Mouse (Mus musculus) gastrocnemius, postnatal 25 days (tissue): ENCODE measurements around the gene Gm5868. TPM values are rescaled to one million over a fixed set of nuclear protein-coding genes. Genes with fewer than 3 reads are reported as not detected.
"Not testable (repeated sequence)": the region's sequence is repeated elsewhere in the genome, so short reads cannot be mapped to it uniquely, and the experiment has no call there.

ENCODE experiments used
- DNase-seq: peaks from one replicate; pipeline ENCODE4 v3.0.0; 2022
- long read RNA-seq, 2 experiments: library from polyadenylated mRNA; stranded (forward); transcript quantifications; one replicate each; pipeline ENCODE4 v2.0.0; 2021
- total RNA-seq, 2 experiments: library from RNA; stranded (reverse); gene quantifications; 1 replicate in 1 of 2; 2 replicates in 1 of 2; pipeline ENCODE4 v1.2.3; 2021

Gene Gm5868
- total RNA-seq: not detected
- long read RNA-seq, experiment 1: 0 reads
- long read RNA-seq, experiment 2: 0 reads

GRCm38 (mm10) chr5:72587192-72587681, at the start of gene Gm5868:
Gm5868 (minus strand) TSS chr5:72587551.
- DNase-seq: no peak

GRCm38 (mm10) chr5:72636576-72636975, 49.2 kb upstream of the Gm5868 start:
- no peak for DNase-seq

- DNase-seq: no peak
Observed at GRCm38 (mm10) chr5:72636122-72636521, 48.8 kb upstream of the Gm5868 start.

DNA sequence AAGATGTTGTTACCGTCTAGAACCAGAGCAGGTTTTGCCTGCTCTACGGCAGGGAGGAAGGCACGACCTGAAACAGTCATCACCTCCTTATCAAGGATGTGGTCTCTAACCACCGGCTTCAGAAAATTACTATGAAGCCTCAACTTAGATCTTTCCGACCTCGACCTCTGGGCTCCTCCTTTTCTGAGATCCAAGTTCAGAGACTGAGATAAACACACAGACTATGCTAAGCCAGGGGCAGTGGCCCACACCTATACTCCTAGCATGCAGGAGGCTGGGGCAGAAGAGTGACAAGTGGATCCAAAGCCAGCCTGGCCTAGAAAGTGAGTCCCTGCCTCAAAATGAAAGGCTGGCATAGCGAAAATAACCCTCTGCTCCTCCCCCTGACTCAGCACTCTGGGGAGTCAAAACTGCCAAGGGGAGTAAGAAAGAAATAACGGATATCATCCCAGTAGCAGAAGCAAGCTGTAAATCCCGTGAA, 47.5 kb upstream of the Gm5868 start:
- no peak for DNase-seq

DNA sequence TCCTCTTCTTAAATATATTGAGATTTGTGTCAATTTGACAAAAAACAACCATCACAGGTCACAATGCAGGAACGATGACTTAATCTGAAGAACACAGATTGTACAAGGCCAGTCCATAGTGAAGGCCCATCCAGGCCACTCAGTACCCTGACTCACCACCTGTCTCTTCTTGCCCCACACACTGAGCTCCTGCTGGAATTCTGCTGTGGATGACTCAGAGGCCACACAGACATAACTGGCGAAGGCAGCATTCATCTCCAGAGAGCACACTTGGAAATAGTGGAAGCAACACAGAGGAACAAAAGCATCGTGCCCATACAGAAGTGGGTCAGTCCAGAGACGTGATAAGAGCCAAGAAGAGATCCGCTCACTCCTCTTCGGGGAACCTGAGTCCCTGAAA, 42.7 kb upstream of the Gm5868 start:
- no peak for DNase-seq

DNA sequence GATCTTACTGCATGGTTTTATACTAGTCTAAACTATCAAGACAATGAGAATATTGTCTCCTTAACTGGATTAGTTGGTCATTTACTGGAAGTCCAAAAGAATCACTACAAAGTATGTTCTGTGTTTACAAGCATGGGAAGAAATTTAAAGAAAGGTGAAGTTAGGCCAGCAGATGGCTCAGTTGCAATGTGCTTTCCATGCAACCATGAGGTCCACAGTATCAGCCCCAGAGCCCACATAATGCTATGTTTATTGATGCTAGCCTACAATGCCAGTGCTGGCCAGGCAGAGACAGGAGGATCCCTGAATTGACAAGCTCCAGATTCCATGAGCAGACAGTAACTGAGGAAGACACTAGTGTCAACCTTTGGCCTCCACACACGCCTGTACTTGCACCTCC, 33.7 kb upstream of the Gm5868 start:
- no peak for DNase-seq

- no peak for DNase-seq
Observed at GRCm38 (mm10) chr5:72617413-72617812, 30.1 kb upstream of the Gm5868 start.

GRCm38 (mm10) chr5:72603138-72603537, 15.8 kb upstream of the Gm5868 start:
- DNase-seq: no peak

- DNase-seq: peak; percentile 7
Observed at GRCm38 (mm10) chr5:72601006-72601405, 13.7 kb upstream of the Gm5868 start.

DNA sequence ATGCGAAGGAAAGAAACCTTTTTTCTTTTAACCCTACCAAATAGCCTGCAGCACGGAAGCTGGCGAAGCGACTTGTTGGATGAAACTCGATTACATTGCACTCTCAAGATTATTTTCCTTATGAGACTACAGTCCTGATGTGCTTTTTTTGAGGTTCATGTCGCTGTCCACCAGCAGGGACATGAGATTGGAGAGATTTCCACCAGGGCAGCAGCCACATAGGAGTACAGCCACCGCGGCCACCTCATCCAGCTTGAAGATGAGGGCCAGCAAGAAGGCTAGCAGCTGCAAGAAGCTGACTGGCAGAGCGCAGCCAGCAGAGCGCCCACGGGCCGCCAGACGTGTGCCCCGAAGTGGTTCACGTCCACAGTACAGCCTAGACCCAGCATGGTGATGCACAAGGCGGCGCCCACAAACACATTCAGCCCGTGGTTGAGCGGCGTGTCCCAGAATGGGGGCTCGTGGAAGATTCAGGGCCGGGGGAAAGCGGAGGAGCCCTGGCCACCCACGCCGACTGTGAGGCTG, 622 bp downstream of the Gm5868 start:
- not testable (repeated sequence) for DNase-seq

DNA sequence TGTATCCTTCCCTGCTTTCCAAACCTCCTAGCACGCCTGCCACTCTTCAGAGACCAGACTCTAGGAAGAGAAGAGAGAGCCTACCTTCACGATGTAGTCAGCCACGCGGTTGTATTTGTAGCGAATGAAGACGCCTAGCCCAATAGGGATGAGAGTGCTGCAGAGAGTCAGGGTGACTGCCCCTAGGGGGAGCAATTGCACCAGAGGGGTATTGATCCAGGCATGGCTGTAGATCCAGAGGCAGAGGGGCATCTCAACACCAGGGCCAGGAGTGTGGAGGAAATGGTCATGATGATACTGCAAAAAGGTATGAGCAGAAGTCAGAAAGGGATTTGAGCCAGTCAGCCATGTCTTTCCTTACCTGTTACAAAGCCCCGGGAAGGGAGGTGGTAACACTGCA, 1.2 kb downstream of the Gm5868 start:
- DNase-seq: not testable (repeated sequence)

- DNase-seq: not testable (repeated sequence)
Observed at GRCm38 (mm10) chr5:72580970-72581332, 6.4 kb downstream of the Gm5868 start, which contains the start of gene Zar1. Zar1 (minus strand) TSS chr5:72581254.

GRCm38 (mm10) chr5:72580088-72580969, 7.0 kb downstream of the Gm5868 start:
- not testable (repeated sequence) for DNase-seq

DNA sequence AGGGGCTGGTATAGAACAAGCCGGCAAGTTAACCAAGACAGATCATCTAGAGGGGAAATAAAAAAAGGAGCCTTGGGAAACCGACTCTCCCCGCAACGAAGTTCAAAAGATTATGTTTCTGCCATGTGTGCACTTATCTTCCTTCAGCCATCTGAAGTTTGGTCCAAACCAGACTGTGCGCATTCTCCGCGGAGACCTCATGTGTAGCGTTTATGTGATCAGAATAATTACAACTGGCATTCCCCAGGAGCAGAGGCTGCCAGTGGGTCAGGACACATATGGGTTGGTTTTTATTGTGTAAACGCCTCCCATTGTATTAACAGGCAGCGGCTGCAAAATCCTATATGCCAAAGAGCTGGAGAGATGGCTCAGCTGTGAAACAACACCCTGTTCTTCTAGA, 7.8 kb downstream of the Gm5868 start:
- DNase-seq: not testable (repeated sequence)

DNA sequence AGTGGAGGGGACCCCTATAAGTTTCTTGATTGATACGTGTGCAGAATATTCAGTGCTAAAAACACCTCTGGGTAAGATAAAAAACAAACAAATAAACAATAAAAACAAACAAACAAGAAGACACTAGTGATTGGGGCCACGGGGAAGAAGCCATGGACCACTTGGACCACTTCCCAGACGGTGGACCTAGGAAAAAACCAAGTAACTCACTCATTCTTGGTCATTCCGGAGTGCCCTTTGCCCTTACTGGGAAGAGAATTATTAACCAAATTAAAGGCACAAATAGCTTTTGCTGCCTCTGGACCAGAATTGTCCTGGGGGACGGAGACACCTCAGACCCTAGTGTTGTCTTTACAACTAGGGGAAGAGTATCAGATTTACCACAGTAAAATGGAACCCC, 21.7 kb downstream of the Gm5868 start:
- no peak for DNase-seq

- DNase-seq: not testable (repeated sequence)
Observed at GRCm38 (mm10) chr5:72563183-72563582, 24.2 kb downstream of the Gm5868 start.

- no peak for DNase-seq
Observed at GRCm38 (mm10) chr5:72560976-72561628, 26.2 kb downstream of the Gm5868 start.

DNA sequence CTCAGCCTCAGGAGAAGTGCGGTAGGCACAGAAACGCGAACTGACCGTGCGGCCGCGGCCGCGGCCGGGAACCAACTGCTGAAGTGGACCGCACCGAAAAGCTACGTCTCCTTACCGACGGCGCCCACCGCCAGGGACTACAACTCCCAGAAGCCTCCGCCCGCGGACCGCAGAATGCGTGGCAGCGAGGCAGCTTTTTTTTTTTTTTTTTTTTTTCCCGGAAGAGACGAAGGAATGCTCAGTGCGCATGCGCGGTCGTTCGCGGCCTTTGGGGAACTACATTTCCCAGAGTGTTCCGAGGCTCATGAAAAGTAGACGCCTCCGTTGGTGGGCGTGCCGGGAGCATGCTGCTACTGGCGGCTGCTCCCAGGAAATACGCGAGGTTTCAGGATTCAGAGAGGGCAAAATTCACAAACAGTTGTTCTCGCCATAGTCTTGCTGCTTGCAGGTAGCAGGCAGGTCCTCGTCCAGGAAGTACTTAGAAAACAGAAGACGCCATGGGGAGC, 27.8 kb downstream of the Gm5868 start, which contains the start of gene Nfxl1:
Nfxl1 (minus strand) TSS at position 141 of the 506 bp plus-strand sequence.
- peak; percentile 96 for DNase-seq

DNA sequence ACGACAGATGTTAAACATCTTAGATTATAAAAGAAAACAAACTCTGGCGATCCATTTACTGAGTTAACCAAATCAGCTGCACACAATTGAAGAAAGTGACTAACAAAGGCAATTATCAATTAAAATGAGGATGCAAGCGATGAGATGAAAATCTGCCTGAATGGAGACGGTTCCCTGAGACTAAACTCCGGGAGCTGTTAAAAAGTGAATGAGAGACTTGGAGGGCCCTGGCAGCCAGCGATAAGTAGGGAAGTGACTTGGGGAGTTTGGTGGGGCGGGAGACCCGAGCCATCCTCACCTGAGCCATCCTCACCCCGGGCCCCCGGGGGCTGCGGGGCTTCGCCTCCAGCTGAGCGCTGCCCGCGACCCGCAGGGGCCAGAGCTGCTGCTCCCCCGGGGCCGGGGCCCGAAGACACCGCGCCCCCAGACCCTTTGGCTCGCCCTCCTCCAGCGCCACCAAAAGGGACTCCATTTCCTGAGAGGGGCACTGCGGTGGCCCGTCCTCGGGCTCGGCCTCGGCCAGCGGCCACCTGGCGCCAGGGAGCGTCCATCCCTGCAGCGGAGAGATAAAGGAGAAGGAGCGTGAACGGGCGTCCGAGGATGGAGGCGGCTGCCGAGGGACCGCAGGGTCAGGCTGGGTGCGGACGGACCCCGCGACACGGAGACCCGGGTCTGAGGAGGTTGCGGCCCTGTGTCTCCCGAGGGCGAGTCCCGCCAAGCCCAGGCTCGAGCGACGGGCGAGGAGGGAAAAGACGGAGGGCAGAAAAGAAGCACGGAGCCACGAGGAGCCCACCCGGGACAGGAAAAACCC, 28.4 kb downstream of the Gm5868 start:
- DNase-seq: peak; percentile 54

DNA sequence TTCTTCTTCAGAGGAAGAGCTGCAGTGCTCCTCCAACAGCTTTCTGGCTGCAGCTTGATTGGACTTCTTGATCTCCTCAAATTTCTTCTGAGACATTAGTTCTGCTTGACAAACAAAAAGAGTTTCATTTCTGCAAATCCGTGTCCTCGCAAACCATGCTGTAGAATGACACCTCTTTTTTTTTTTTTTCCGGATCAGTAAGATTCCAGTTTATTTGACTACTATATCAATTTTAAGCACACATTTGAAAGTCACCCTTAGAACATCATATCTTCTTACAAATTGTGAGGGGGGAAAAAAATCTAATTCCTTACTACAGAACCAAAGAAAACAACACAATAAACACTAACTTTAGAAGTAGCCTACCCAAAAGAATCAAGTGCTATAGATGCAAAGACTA, 31.1 kb downstream of the Gm5868 start:
- no peak for DNase-seq

DNA sequence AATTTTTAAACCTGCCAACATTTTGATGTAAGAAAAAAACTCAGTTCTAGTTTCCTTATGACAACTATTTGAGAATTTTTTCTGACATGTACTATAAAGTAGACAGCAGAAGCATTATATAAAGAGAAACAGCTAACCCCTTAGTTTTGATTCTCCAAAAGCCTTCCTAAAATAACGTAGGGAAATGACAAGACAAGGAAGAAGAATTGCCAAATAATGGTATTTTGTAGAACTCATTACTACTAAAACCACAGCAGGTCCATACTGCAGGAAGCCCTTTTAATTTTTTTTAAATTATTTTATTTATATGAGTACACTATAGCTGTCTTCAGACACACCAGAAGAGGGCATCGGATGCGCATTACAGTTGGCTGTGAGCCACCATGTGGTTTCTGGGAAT, 36.1 kb downstream of the Gm5868 start:
- no peak for DNase-seq
